Mouse (Mus musculus) liver, adult (tissue): ENCODE data around the gene Olfr1499.
"Not testable (repeated sequence)": the region's sequence is repeated elsewhere in the genome, so short reads cannot be mapped to it uniquely, and the experiment has no call there.

Source experiments
- GATA4 ChIP-seq: IDR thresholded peaks from 2 replicates; pipeline ENCODE4 v1.6.1; 2014; ENCODE audit warnings: mild to moderate bottlenecking, low read length; ENCODE audit not compliant: insufficient replicate concordance

The Olfr1499 gene

GRCm38 (mm10) chr19:13819347-13819746, at the start of gene Olfr1499:
Olfr1499 (minus strand) TSS chr19:13819447.
- TF ChIP-seq GATA4, result no peak

GRCm38 (mm10) chr19:13861495-13861894, 42.2 kb upstream of the Olfr1499 start, which contains the start of gene Olfr1502:
Olfr1502 (plus strand) TSS chr19:13861795.
- TF ChIP-seq GATA4, result no peak

GRCm38 (mm10) chr19:13850592-13850991, 31.3 kb upstream of the Olfr1499 start, which contains the start of gene Olfr1501:
Olfr1501 (minus strand) TSS chr19:13850692.
- not testable (repeated sequence) for TF ChIP-seq GATA4

GRCm38 (mm10) chr19:13830388-13830787, 11.1 kb upstream of the Olfr1499 start, which contains the start of gene Olfr1500:
Olfr1500 (minus strand) TSS chr19:13830488.
- no peak for TF ChIP-seq GATA4

GRCm38 (mm10) chr19:13828447-13828846, 9.2 kb upstream of the Olfr1499 start:
- no peak for TF ChIP-seq GATA4

GRCm38 (mm10) chr19:13820847-13821246, 1.6 kb upstream of the Olfr1499 start:
- TF ChIP-seq GATA4, result no peak

GRCm38 (mm10) chr19:13818827-13819226, 420 bp downstream of the Olfr1499 start:
- TF ChIP-seq GATA4, result no peak

- no peak for TF ChIP-seq GATA4
Measured at GRCm38 (mm10) chr19:13812823-13813222, 6.4 kb downstream of the Olfr1499 start.

- TF ChIP-seq GATA4, result no peak
Measured at GRCm38 (mm10) chr19:13798102-13798501, 21.1 kb downstream of the Olfr1499 start, which contains the start of gene Olfr1497. Olfr1497 (minus strand) TSS chr19:13798202.

- no peak for TF ChIP-seq GATA4
Measured at GRCm38 (mm10) chr19:13777578-13777977, 41.7 kb downstream of the Olfr1499 start, which contains the start of gene Olfr1496. Olfr1496 (plus strand) TSS chr19:13777878.

- no peak for TF ChIP-seq GATA4
Measured at GRCm38 (mm10) chr19:13768565-13769276, 50.5 kb downstream of the Olfr1499 start.

- TF ChIP-seq GATA4, result no peak
Measured at GRCm38 (mm10) chr19:13764306-13764705, 54.9 kb downstream of the Olfr1499 start, which contains the start of gene Olfr1495. Olfr1495 (plus strand) TSS chr19:13764606.
